Mouse (Mus musculus): ENCODE measurements around the gene Irgc1.

DNA sequence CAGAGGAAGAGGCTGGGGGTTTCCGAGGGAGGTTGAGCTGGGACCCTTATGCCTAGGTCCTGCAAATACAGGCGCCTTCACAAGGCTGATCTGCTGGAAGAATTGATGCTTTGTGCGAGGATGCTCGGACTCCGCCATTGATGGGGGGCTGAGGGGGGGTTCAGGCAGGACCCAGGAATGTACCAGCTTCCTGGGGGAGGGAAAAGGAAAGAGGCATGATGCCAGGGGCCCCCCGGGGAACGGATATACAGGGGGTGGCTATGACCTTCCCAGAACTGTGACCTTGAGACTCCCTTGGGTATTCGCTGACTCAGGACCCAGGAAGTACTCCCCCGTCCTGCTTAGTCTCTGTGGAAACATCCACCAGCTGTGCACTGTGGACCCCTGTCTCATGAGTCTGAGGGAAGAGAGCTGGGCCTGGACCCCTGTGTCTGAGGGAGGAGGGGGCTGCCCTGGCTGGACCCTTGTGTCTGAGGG, 34.6 kb upstream of the Irgc1 start:
- no peak for TF ChIP-seq CTCF (IDR thresholded peaks at IDR 0.05)
- no peak for TF ChIP-seq EP300 (IDR thresholded peaks at IDR 0.05; ENCODE audit: insufficient read depth, low read depth, low read length)
